Mouse (Mus musculus) G1E (cell line): ENCODE measurements around the gene Zfhx2.
A peak's percentile ranks its signal among the peaks of the same experiment; 100 is the strongest.

ENCODE experiments used
- CTCF ChIP-seq: IDR thresholded peaks from 2 replicates; pipeline ENCODE4 v1.5.1; 2012; ENCODE audit warnings: low read depth, low read length, inconsistent platforms, mixed read lengths
- TAL1 ChIP-seq: conservative IDR thresholded peaks from 2 replicates; pipeline ENCODE4 v1.6.1; 2012; ENCODE audit warnings: low read depth, low read length, inconsistent platforms, mixed read lengths

GRCm38 (mm10) chr14:55079214-55079970 lies 12.7 kb downstream of the Zfhx2 start:
- TF ChIP-seq CTCF (peak; percentile 92), TAL1 (no peak)
